Mouse (Mus musculus): ENCODE measurements at regions not wholly inside any gene's neighbourhood (a gene's known extent, or its start where the extent isn't known, plus 50 kb on each side); places are given as distances from the start of the nearest gene placed in this dataset.

- no peak for TF ChIP-seq CTCF (IDR thresholded peaks at IDR 0.05; ENCODE audit: control insufficient read depth, insufficient read depth, insufficient read length)
- TF ChIP-seq CEBPB (IDR thresholded peaks at IDR 0.05; ENCODE audit: low read depth): no peak
- no peak for TF ChIP-seq USF1 (IDR thresholded peaks at IDR 0.05; ENCODE audit: low read depth)
- TF ChIP-seq MYOG (IDR thresholded peaks at IDR 0.05; ENCODE audit: control insufficient read depth, extremely low read depth, insufficient read length): no peak
- no peak for TF ChIP-seq MAX (IDR thresholded peaks at IDR 0.05)
- TF ChIP-seq FOSL1 (IDR thresholded peaks at IDR 0.05; ENCODE audit: insufficient read depth, low read length, poor library complexity, severe bottlenecking): no peak
- TF ChIP-seq MYOD1 (IDR thresholded peaks at IDR 0.05; ENCODE audit: control insufficient read depth, insufficient read length, low read depth): no peak
Measured at GRCm38 (mm10) chr14:61862931-61863330, 255.7 kb downstream of the Kcnrg start.

All from C2C12 (cell line).